Mouse (Mus musculus) brain, embryonic 14.5 days (tissue): ENCODE measurements at regions not wholly inside any gene's neighbourhood (a gene's known extent, or its start where the extent isn't known, plus 50 kb on each side); places are given as distances from the start of the nearest gene placed in this dataset.

Experiments
- CTCF ChIP-seq: fragments of 200-500 bp; IDR thresholded peaks from 2 replicates; pipeline ENCODE4 v1.5.1; 2012; ENCODE audit warnings: inconsistent platforms, mild to moderate bottlenecking, moderate library complexity, borderline replicate concordance; ENCODE audit not compliant: insufficient read depth, insufficient read length; ENCODE audit errors: extremely low read depth
- POLR2A ChIP-seq: fragments of 200-500 bp; IDR thresholded peaks from 2 replicates; pipeline ENCODE4 v1.6.1; 2012; ENCODE audit warnings: mild to moderate bottlenecking, inconsistent platforms, borderline replicate concordance; ENCODE audit not compliant: poor library complexity, insufficient read depth, insufficient read length, severe bottlenecking; ENCODE audit errors: extremely low read depth

- TF ChIP-seq CTCF (no peak), POLR2A (no peak)
Measured at GRCm38 (mm10) chr5:112195667-112196066, 56.7 kb downstream of the Cryba4 start.
